Mouse (Mus musculus): ENCODE data around the gene Slc24a2.

Gene Slc24a2

GRCm38 (mm10) chr4:87119758-87120157, 110.5 kb downstream of the Slc24a2 start:
- DNase-seq (ENCODE audit: low spot score in 2 of 2): no peak

GRCm38 (mm10) chr4:87115726-87116125, 114.6 kb downstream of the Slc24a2 start:
- DNase-seq (ENCODE audit: low spot score in 2 of 2): no peak

- DNase-seq (ENCODE audit: low spot score in 2 of 2): no peak
These were observed 120.8 kb downstream of the Slc24a2 start for GRCm38 (mm10) chr4:87109331-87110059.

GRCm38 (mm10) chr4:87100936-87101335, 129.3 kb downstream of the Slc24a2 start:
- no peak for DNase-seq (ENCODE audit: low spot score in 2 of 2)

- peak; percentile 22 to 25 for DNase-seq (ENCODE audit: low spot score in 2 of 2)
These were observed 134.1 kb downstream of the Slc24a2 start for GRCm38 (mm10) chr4:87096186-87096585.

- DNase-seq (ENCODE audit: low spot score in 2 of 2): no peak
These were observed 136.7 kb downstream of the Slc24a2 start for GRCm38 (mm10) chr4:87093612-87094011.

- no peak for DNase-seq (ENCODE audit: low spot score in 2 of 2)
These were observed 139.4 kb downstream of the Slc24a2 start for GRCm38 (mm10) chr4:87090841-87091240.

- DNase-seq (ENCODE audit: low spot score in 2 of 2): no peak
These were observed 141.6 kb downstream of the Slc24a2 start for GRCm38 (mm10) chr4:87088713-87089112.

- no peak for DNase-seq (ENCODE audit: low spot score in 2 of 2)
These were observed 142.7 kb downstream of the Slc24a2 start for GRCm38 (mm10) chr4:87087597-87087996.

- no peak for DNase-seq (ENCODE audit: low spot score in 2 of 2)
These were observed 143.2 kb downstream of the Slc24a2 start for GRCm38 (mm10) chr4:87086933-87087577.

- no peak for DNase-seq (ENCODE audit: low spot score in 2 of 2)
These were observed 149.0 kb downstream of the Slc24a2 start for GRCm38 (mm10) chr4:87081321-87081720.

GRCm38 (mm10) chr4:87079305-87079704, 151.0 kb downstream of the Slc24a2 start:
- DNase-seq (ENCODE audit: low spot score in 2 of 2): no peak

- DNase-seq (ENCODE audit: low spot score in 2 of 2): no peak
These were observed 151.6 kb downstream of the Slc24a2 start for GRCm38 (mm10) chr4:87078726-87079125.

GRCm38 (mm10) chr4:87075761-87076160, 154.5 kb downstream of the Slc24a2 start:
- no peak for DNase-seq (ENCODE audit: low spot score in 2 of 2)

- no peak for DNase-seq (ENCODE audit: low spot score in 2 of 2)
These were observed 162.2 kb downstream of the Slc24a2 start for GRCm38 (mm10) chr4:87068121-87068520.

GRCm38 (mm10) chr4:87065227-87065626, 165.1 kb downstream of the Slc24a2 start:
- DNase-seq (ENCODE audit: low spot score in 2 of 2): no peak

- no peak for DNase-seq (ENCODE audit: low spot score in 2 of 2)
These were observed 165.7 kb downstream of the Slc24a2 start for GRCm38 (mm10) chr4:87064561-87064960.

GRCm38 (mm10) chr4:87062771-87063253, 167.5 kb downstream of the Slc24a2 start:
- DNase-seq (ENCODE audit: low spot score in 2 of 2): peak; percentile 30 to 37

- DNase-seq (ENCODE audit: low spot score in 2 of 2): no peak
These were observed 168.6 kb downstream of the Slc24a2 start for GRCm38 (mm10) chr4:87061696-87062095.

GRCm38 (mm10) chr4:87057572-87057971, 172.7 kb downstream of the Slc24a2 start:
- no peak for DNase-seq (ENCODE audit: low spot score in 2 of 2)

- DNase-seq (ENCODE audit: low spot score in 2 of 2): peak in 1 of 2 experiments; percentile 22
These were observed 174.5 kb downstream of the Slc24a2 start for GRCm38 (mm10) chr4:87055768-87056167.

- DNase-seq (ENCODE audit: low spot score in 2 of 2): no peak
These were observed 177.4 kb downstream of the Slc24a2 start for GRCm38 (mm10) chr4:87052881-87053280.

- DNase-seq (ENCODE audit: low spot score in 2 of 2): no peak
These were observed 181.2 kb downstream of the Slc24a2 start for GRCm38 (mm10) chr4:87049061-87049460.
